Mouse (Mus musculus): Measurements from ENCODE around the gene Wdr20. TPM values are rescaled to one million over a fixed set of nuclear protein-coding genes. Genes with fewer than 3 reads are reported as not detected.
"Not testable (repeated sequence)": the region's sequence is repeated elsewhere in the genome, so short reads cannot be mapped to it uniquely, and the experiment has no call there.

The Wdr20 gene
- polyA plus RNA-seq, 1 experiment from 2014 or later = 25.3 TPM

- 19% methylated on average over 5 of the region's 5 CpGs for WGBS
- Histone ChIP-seq H3K4me3 (replicated peaks) (no peak overlapping the region), H3K27ac (no peak overlapping the region), H3K9ac (no peak overlapping the region), H3K36me3 (no peaks in the 10 kb centered on the region), H3K4me1 (no peaks in the 10 kb centered on the region), H3K9me3 (no peaks in the 10 kb centered on the region), H3K27me3 (replicated peaks) (no peaks in the 10 kb centered on the region), H3K4me2 (no peak overlapping the region)
- ATAC-seq (ENCODE audit: insufficient read depth, low FRiP score, low read depth) = no peak
Measured at GRCm38 (mm10) chr12:110716004-110716403, 21.7 kb upstream of the Wdr20 start.

DNA sequence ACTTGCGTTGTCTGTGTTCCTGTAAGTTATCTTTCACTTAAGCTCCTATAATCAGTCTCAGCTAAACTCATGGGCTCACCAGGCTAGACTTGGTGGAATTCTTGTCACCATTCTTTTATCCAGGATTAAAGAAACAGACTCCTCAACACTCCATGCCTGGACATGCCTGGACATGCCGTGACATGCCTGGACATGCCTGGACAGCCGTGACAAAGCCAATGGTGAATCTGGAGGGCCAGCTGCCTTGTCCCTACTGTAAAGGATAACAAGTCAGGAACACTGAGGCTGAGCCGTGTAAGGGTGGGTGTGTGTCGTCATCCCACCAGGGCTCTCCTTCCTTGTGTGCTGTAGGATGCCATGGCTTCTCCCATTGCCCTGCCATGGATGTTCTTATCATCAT is 12.7 kb upstream of the Wdr20 start:
- no peaks in the 10 kb centered on the region for H3K27me3 ChIP-seq (replicated peaks)
- no peaks in the 10 kb centered on the region for H3K9me3 ChIP-seq
- no peaks in the 10 kb centered on the region for H3K4me1 ChIP-seq
- no peak overlapping the region for H3K4me2 ChIP-seq
- H3K9ac ChIP-seq = no peak overlapping the region
- no peak overlapping the region for H3K27ac ChIP-seq
- ATAC-seq (ENCODE audit: insufficient read depth, low FRiP score, low read depth) = no peak
- WGBS = 87% methylated on average over 5 of the region's 5 CpGs
- no peak overlapping the region for H3K4me3 ChIP-seq (replicated peaks)
- no peaks in the 10 kb centered on the region for H3K36me3 ChIP-seq

DNA sequence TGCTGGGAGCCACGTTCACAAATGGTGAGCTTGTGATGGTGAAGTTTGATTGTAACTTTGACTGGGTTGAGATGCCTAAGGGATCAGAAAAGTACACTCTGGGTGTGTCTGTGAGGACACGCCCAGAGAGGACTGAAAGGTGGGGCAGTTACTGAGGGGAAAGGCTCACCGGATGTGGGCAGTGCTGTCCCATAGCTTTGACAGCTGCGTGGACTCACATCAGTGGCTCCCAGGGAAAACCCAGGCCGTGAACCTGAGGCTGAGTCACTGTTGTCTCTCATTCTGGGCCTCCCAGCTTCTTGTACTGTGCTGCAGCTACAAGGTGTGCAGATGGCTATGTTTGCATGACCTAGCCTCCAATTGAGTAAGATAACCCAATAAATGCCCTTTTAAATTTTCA is 12.3 kb upstream of the Wdr20 start:
- Histone ChIP-seq H3K36me3 (no peaks in the 10 kb centered on the region), H3K4me2 (no peak overlapping the region), H3K9ac (no peak overlapping the region), H3K4me1 (no peaks in the 10 kb centered on the region), H3K9me3 (no peaks in the 10 kb centered on the region), H3K27me3 (replicated peaks) (no peaks in the 10 kb centered on the region), H3K27ac (no peak overlapping the region), H3K4me3 (replicated peaks) (no peak overlapping the region)
- ATAC-seq (ENCODE audit: insufficient read depth, low FRiP score, low read depth) = no peak
- 61% methylated on average over 5 of the region's 5 CpGs for WGBS

DNA sequence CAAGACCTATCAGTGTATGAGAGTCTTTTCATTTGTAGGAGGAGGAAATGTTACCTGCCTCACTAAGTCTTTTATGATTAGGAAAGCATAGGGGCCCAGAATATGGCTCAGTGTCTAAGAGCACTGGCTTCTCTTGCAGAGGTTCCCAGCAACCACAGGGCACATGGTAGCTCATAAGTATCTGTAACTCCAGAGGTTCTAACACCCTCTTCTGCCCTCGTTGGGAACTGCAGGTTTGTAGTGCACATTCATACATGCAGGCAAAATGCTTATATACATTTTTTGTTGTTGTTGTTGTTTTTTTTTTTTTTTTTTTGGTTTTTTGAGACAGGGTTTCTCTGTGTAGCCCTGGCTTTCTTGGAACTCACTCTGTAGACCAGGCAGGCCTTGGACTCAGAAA is 11.3 kb upstream of the Wdr20 start:
- H3K27ac ChIP-seq = no peak overlapping the region
- no peak for ATAC-seq (ENCODE audit: insufficient read depth, low FRiP score, low read depth)
- H3K4me2 ChIP-seq = no peak overlapping the region
- no peaks in the 10 kb centered on the region for H3K4me1 ChIP-seq
- no peaks in the 10 kb centered on the region for H3K36me3 ChIP-seq
- no peak overlapping the region for H3K4me3 ChIP-seq (replicated peaks)
- H3K27me3 ChIP-seq (replicated peaks) = no peaks in the 10 kb centered on the region
- H3K9me3 ChIP-seq = no peaks in the 10 kb centered on the region
- H3K9ac ChIP-seq = no peak overlapping the region
- WGBS = 61% methylated on average over 1 of the region's 1 CpGs

DNA sequence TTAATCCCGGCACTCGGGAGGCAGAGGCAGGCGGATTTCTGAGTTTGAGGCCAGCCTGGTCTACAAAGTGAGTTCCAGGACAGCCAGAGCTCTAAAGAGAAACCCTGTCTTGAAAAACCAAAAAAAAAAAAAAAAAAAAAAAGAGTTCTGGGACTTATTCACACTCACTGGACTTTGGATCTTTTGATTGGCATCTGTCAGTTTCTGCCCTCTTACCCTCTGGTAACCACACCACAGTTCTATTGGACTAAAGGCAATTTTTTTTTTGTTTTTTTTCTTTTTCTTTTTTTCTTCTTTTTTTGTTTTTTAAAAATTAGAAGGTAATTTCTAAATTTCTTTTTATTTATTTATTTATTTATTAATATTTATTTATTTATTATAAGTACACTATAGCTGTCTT is 4.5 kb upstream of the Wdr20 start:
- 92% methylated on average over 3 of the region's 3 CpGs for WGBS
- H3K36me3 ChIP-seq; H3K4me2 ChIP-seq; H3K27me3 ChIP-seq (replicated peaks); H3K4me3 ChIP-seq (replicated peaks); ATAC-seq (ENCODE audit: insufficient read depth, low FRiP score, low read depth); H3K27ac ChIP-seq; H3K9me3 ChIP-seq; H3K4me1 ChIP-seq; H3K9ac ChIP-seq: not testable (repeated sequence)

- Histone ChIP-seq H3K4me1 (peaks cover 8% of the 10 kb centered on the region; the same call in 1 of the 2 replicates), H3K4me2 (peak overlapping the region; percentile 89), H3K9me3 (no peaks in the 10 kb centered on the region), H3K27ac (no peak overlapping the region), H3K9ac (no peak overlapping the region), H3K27me3 (replicated peaks) (no peaks in the 10 kb centered on the region), H3K4me3 (replicated peaks) (peak overlapping the region; percentile 98), H3K36me3 (no peaks in the 10 kb centered on the region)
- no peak for ATAC-seq (ENCODE audit: insufficient read depth, low FRiP score, low read depth)
- 8% methylated on average over 4 of the region's 4 CpGs for WGBS
Measured at GRCm38 (mm10) chr12:110736641-110737040, 1.1 kb upstream of the Wdr20 start.

DNA sequence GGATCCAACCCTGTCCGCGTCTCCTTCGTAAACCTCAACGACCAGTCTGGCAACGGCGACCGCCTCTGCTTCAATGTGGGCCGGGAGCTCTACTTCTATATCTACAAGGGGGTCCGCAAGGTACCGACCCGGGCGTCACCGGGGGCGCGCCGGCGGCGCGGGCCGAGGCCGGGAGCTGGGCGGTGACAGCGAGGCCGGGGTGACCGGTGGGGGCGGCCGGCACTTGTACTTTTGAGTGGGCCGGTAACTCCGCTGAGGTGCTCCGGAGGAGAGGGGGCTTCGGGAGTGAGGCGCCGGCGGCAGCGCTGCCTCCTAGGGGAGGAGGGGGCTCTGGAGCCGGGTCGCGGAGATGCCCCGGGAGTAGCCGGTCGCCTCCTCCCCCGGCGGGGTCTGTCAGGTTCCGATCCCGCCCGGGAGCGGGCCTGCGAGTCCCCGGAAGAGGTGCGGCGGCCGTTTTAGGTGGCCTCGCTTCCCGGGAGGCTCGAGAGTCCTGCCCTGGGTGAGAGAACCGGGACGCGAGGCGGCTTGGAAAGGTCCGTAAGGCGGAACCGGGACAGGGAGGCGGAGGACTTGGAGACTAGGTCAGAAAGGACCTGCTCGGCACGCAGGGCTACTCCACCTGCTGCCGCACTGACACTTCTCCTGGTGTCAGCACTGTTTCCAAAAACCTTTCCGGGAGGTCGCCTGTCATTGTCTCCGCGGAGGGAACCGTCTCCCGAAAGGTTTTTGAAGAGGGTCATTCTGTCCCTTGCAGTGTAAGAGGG is 596 bp downstream of the Wdr20 start:
- no peaks in the 10 kb centered on the region for H3K36me3 ChIP-seq
- peak overlapping the region; percentile 78 for H3K4me2 ChIP-seq
- ATAC-seq (ENCODE audit: insufficient read depth, low FRiP score, low read depth) = peak; percentile 2
- H3K4me1 ChIP-seq = peaks cover 8% of the 10 kb centered on the region; the same call in 1 of the 2 replicates
- no peaks in the 10 kb centered on the region for H3K27me3 ChIP-seq (replicated peaks)
- peak overlapping the region; percentile 92 for H3K9ac ChIP-seq
- peak overlapping the region; percentile 98 for H3K4me3 ChIP-seq (replicated peaks)
- H3K27ac ChIP-seq = peak overlapping the region; percentile 86
- WGBS = under 1% methylated on average over 72 of the region's 72 CpGs
- H3K9me3 ChIP-seq = no peaks in the 10 kb centered on the region

DNA sequence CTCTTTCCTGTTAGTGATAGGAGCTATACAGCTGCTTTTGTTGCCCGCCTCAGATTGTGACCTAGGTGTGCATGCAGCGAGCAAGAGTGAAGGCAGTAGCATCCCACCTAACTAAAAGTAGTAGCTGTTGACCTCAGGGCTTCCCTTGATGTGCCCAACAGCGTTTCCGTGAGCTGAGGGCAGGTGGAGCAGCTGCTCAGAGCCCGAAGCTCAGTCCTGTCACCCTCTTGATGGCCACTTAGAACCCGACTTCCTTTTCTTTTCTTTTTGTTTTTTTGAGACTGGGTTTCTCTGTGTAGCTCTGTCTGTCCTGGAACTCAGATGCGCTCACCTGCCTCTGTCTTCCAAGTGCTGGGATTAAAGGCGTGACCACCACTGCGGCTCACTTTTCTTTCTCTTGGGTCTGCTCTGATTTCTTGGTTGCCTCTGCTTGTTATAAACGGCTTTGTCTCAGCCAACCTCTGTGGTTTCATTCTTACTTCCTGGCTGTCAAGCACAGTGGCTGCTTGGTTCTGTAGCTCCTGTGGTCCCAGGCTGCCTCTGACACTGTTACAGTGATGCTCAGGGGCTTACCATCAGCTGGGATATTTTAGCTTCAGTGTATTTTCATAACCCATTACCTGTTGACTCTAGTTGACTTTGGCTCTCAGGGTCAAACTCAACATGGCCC is 13.2 kb downstream of the Wdr20 start:
- no peak for ATAC-seq (ENCODE audit: insufficient read depth, low FRiP score, low read depth)
- Histone ChIP-seq H3K27me3 (replicated peaks) (no peaks in the 10 kb centered on the region), H3K9me3 (no peaks in the 10 kb centered on the region), H3K4me2 (no peak overlapping the region), H3K9ac (no peak overlapping the region), H3K27ac (no peak overlapping the region), H3K4me1 (no peaks in the 10 kb centered on the region), H3K4me3 (replicated peaks) (no peak overlapping the region), H3K36me3 (peaks cover 3% of the 10 kb centered on the region; the same call in 1 of the 2 replicates)
- 74% methylated on average over 10 of the region's 10 CpGs for WGBS

GRCm38 (mm10) chr12:110752703-110753102 is 15.0 kb downstream of the Wdr20 start:
- ATAC-seq (ENCODE audit: insufficient read depth, low FRiP score, low read depth) = no peak

GRCm38 (mm10) chr12:110753976-110754375 is 16.2 kb downstream of the Wdr20 start:
- no peak for ATAC-seq (ENCODE audit: insufficient read depth, low FRiP score, low read depth)
- no peak overlapping the region for H3K9ac ChIP-seq
- H3K36me3 ChIP-seq = peaks cover 3% of the 10 kb centered on the region; the same call in 1 of the 2 replicates
- no peak overlapping the region for H3K4me3 ChIP-seq (replicated peaks)
- H3K4me2 ChIP-seq = no peak overlapping the region
- no peak overlapping the region for H3K27ac ChIP-seq
- 98% methylated on average over 4 of the region's 4 CpGs for WGBS
- no peaks in the 10 kb centered on the region for H3K9me3 ChIP-seq
- no peaks in the 10 kb centered on the region for H3K4me1 ChIP-seq
- H3K27me3 ChIP-seq (replicated peaks) = no peaks in the 10 kb centered on the region

More at GRCm38 (mm10) chr12:110752703-110753102, 15.0 kb downstream of the Wdr20 start:
- Histone ChIP-seq H3K36me3 (peaks cover 3% of the 10 kb centered on the region; the same call in 1 of the 2 replicates), H3K9me3 (no peaks in the 10 kb centered on the region), H3K4me1 (no peaks in the 10 kb centered on the region), H3K4me3 (replicated peaks) (no peak overlapping the region), H3K4me2 (no peak overlapping the region), H3K9ac (no peak overlapping the region), H3K27me3 (replicated peaks) (no peaks in the 10 kb centered on the region), H3K27ac (no peak overlapping the region)

GRCm38 (mm10) chr12:110757161-110757560 is 19.4 kb downstream of the Wdr20 start:
- whole genome bisulfite sequencing = 74% methylated on average over 3 of the region's 3 CpGs
- Histone ChIP-seq H3K27ac (no peak overlapping the region), H3K27me3 (replicated peaks) (no peaks in the 10 kb centered on the region), H3K4me1 (no peaks in the 10 kb centered on the region), H3K4me2 (no peak overlapping the region), H3K9ac (no peak overlapping the region), H3K9me3 (no peaks in the 10 kb centered on the region), H3K36me3 (peaks cover 3% of the 10 kb centered on the region; the same call in 1 of the 2 replicates), H3K4me3 (replicated peaks) (no peak overlapping the region)
- ATAC-seq (ENCODE audit: insufficient read depth, low FRiP score, low read depth) = no peak

DNA sequence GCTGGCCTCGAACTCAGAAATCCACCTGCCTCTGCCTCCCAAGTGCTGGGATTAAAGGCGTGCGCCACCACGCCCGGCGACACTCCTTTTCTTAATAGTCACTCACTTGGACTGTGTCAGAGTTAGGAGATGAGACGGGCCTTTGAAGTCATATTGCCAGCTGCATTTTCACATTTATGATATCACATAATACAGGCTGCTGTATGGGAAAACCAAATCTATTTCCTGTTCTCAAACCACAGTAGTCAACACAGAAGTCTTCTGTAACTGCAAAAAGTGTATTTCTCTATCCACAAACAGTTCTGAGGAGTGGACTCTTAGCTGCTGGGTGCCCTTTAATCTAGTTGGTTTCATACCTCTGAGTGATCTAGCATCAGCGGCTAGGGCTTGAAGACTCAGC is 21.2 kb downstream of the Wdr20 start:
- Histone ChIP-seq H3K4me1 (no peaks in the 10 kb centered on the region), H3K36me3 (peaks cover 3% of the 10 kb centered on the region; the same call in 1 of the 2 replicates), H3K27ac (no peak overlapping the region), H3K9me3 (no peaks in the 10 kb centered on the region), H3K27me3 (replicated peaks) (no peaks in the 10 kb centered on the region), H3K4me2 (no peak overlapping the region), H3K4me3 (replicated peaks) (no peak overlapping the region), H3K9ac (no peak overlapping the region)
- ATAC-seq (ENCODE audit: insufficient read depth, low FRiP score, low read depth) = no peak
- 91% methylated on average over 8 of the region's 8 CpGs for WGBS

All from stomach, embryonic 15.5 days (tissue).